Mouse (Mus musculus) urinary bladder, postnatal 25 days (tissue): Measurements from ENCODE around the gene Olfr1297.

Experiments used
- DNase-seq: peaks from one replicate; pipeline ENCODE4 v3.0.0; 2022; ENCODE audit warnings: low spot score

The Olfr1297 gene

GRCm38 (mm10) chr2:111626397-111626796, at the start of gene Olfr1297:
Olfr1297 (minus strand) TSS chr2:111626497.
- DNase-seq, result no peak

- no peak for DNase-seq
These were observed 34.8 kb upstream of the Olfr1297 start, which contains the start of gene Olfr1299 for GRCm38 (mm10) chr2:111661119-111661518. Olfr1299 (plus strand) TSS chr2:111661419.

- no peak for DNase-seq
These were observed 22.8 kb upstream of the Olfr1297 start, which contains the start of gene Olfr1298 for GRCm38 (mm10) chr2:111649101-111649500. Olfr1298 (minus strand) TSS chr2:111649201.

- no peak for DNase-seq
These were observed 56.7 kb downstream of the Olfr1297 start, which contains the start of gene Olfr1295 for GRCm38 (mm10) chr2:111569581-111569980. Olfr1295 (minus strand) TSS chr2:111569681.
